Mouse (Mus musculus): ENCODE measurements around the gene Fut2. TPM values are rescaled to one million over a fixed set of nuclear protein-coding genes. Genes with fewer than 3 reads are reported as not detected.

Fut2 gene
- polyA plus RNA-seq, 1 experiment from 2014 or later, result not detected

- peaks cover 16% of the 10 kb centered on the region for H3K4me1 ChIP-seq (ENCODE audit: insufficient read depth)
- H3K27ac ChIP-seq (ENCODE audit: low read depth), result 0 out of 2 replicates have a peak overlapping the region, but pooled peaks have one; percentile 60
- H3K4me2 ChIP-seq (ENCODE audit: low read depth, low read length), result no peak overlapping the region
- no peaks in the 10 kb centered on the region for H3K9me3 ChIP-seq (ENCODE audit: low read length)
- ATAC-seq, result 0 out of 2 replicates have a peak, but pooled peaks have one; percentile 20
- H3K9ac ChIP-seq (replicated peaks), result no peak overlapping the region
- TF ChIP-seq CTCF (IDR thresholded peaks at IDR 0.05; ENCODE audit: low read depth), result no peak
- 43% methylated on average over 8 of the region's 8 CpGs for WGBS (ENCODE audit: insufficient replicate concordance)
- no peak overlapping the region for H3K4me3 ChIP-seq (ENCODE audit: low read depth, low read length)
- no peaks in the 10 kb centered on the region for H3K27me3 ChIP-seq (ENCODE audit: insufficient read depth, low read length)
- no peak for DNase-seq
- H3K36me3 ChIP-seq (replicated peaks; ENCODE audit: insufficient read depth, low read length), result no peaks in the 10 kb centered on the region
These were observed 15.0 kb upstream of the Fut2 start for GRCm38 (mm10) chr7:45681046-45681736.

GRCm38 (mm10) chr7:45679966-45680621, 13.9 kb upstream of the Fut2 start:
- 76% methylated on average over 14 of the region's 14 CpGs for WGBS (ENCODE audit: insufficient replicate concordance)
- no peaks in the 10 kb centered on the region for H3K36me3 ChIP-seq (replicated peaks; ENCODE audit: insufficient read depth, low read length)
- no peaks in the 10 kb centered on the region for H3K27me3 ChIP-seq (ENCODE audit: insufficient read depth, low read length)
- H3K4me1 ChIP-seq (ENCODE audit: insufficient read depth), result peaks cover 16% of the 10 kb centered on the region
- DNase-seq, result no peak
- H3K9me3 ChIP-seq (ENCODE audit: low read length), result no peaks in the 10 kb centered on the region
- peak overlapping the region; percentile 60 for H3K27ac ChIP-seq (ENCODE audit: low read depth)
- no peak overlapping the region for H3K4me3 ChIP-seq (ENCODE audit: low read depth, low read length)
- TF ChIP-seq EP300 (IDR thresholded peaks at IDR 0.05; ENCODE audit: low read depth), result peak; percentile 72
- no peak for TF ChIP-seq CTCF (IDR thresholded peaks at IDR 0.05; ENCODE audit: low read depth)
- peak; percentile 73 for ATAC-seq
- H3K9ac ChIP-seq (replicated peaks), result no peak overlapping the region
- no peak overlapping the region for H3K4me2 ChIP-seq (ENCODE audit: low read depth, low read length)

GRCm38 (mm10) chr7:45678513-45678912, 12.3 kb upstream of the Fut2 start:
- Histone ChIP-seq H3K27me3 (ENCODE audit: insufficient read depth, low read length) (no peaks in the 10 kb centered on the region), H3K27ac (ENCODE audit: low read depth) (no peak overlapping the region), H3K4me1 (ENCODE audit: insufficient read depth) (peaks cover 16% of the 10 kb centered on the region), H3K9me3 (ENCODE audit: low read length) (no peaks in the 10 kb centered on the region), H3K9ac (replicated peaks) (no peak overlapping the region), H3K4me2 (ENCODE audit: low read depth, low read length) (no peak overlapping the region), H3K36me3 (replicated peaks; ENCODE audit: insufficient read depth, low read length) (no peaks in the 10 kb centered on the region), H3K4me3 (ENCODE audit: low read depth, low read length) (no peak overlapping the region)
- WGBS (ENCODE audit: insufficient replicate concordance), result 84% methylated on average over 14 of the region's 14 CpGs
- TF ChIP-seq EP300 (IDR thresholded peaks at IDR 0.05; ENCODE audit: low read depth) (no peak), CTCF (IDR thresholded peaks at IDR 0.05; ENCODE audit: low read depth) (no peak)
- DNase-seq (no peak), ATAC-seq (no peak)

GRCm38 (mm10) chr7:45677627-45678295, 11.6 kb upstream of the Fut2 start:
- Histone ChIP-seq H3K9ac (replicated peaks) (no peak overlapping the region), H3K4me3 (ENCODE audit: low read depth, low read length) (no peak overlapping the region), H3K9me3 (ENCODE audit: low read length) (no peaks in the 10 kb centered on the region), H3K4me2 (ENCODE audit: low read depth, low read length) (no peak overlapping the region), H3K27me3 (ENCODE audit: insufficient read depth, low read length) (no peaks in the 10 kb centered on the region), H3K36me3 (replicated peaks; ENCODE audit: insufficient read depth, low read length) (no peaks in the 10 kb centered on the region), H3K27ac (ENCODE audit: low read depth) (no peak overlapping the region), H3K4me1 (ENCODE audit: insufficient read depth) (peaks cover 16% of the 10 kb centered on the region)
- TF ChIP-seq CTCF (IDR thresholded peaks at IDR 0.05; ENCODE audit: low read depth), result no peak
- no peak for TF ChIP-seq EP300 (IDR thresholded peaks at IDR 0.05; ENCODE audit: low read depth)
- ATAC-seq (no peak), DNase-seq (no peak)
- 65% methylated on average over 7 of the region's 7 CpGs for WGBS (ENCODE audit: insufficient replicate concordance)

- Histone ChIP-seq H3K27ac (ENCODE audit: low read depth) (no peak overlapping the region), H3K36me3 (replicated peaks; ENCODE audit: insufficient read depth, low read length) (no peaks in the 10 kb centered on the region), H3K4me3 (ENCODE audit: low read depth, low read length) (no peak overlapping the region), H3K9me3 (ENCODE audit: low read length) (no peaks in the 10 kb centered on the region), H3K4me1 (ENCODE audit: insufficient read depth) (0 out of 2 replicates have a peak, but pooled peaks cover 3% of the 10 kb centered on the region), H3K9ac (replicated peaks) (no peak overlapping the region), H3K27me3 (ENCODE audit: insufficient read depth, low read length) (no peaks in the 10 kb centered on the region), H3K4me2 (ENCODE audit: low read depth, low read length) (no peak overlapping the region)
- TF ChIP-seq EP300 (IDR thresholded peaks at IDR 0.05; ENCODE audit: low read depth) (no peak), CTCF (IDR thresholded peaks at IDR 0.05; ENCODE audit: low read depth) (peak; percentile 48)
- 92% methylated on average over 9 of the region's 9 CpGs for WGBS (ENCODE audit: insufficient replicate concordance)
- ATAC-seq (no peak), DNase-seq (no peak)
These were observed 2.7 kb upstream of the Fut2 start for GRCm38 (mm10) chr7:45668921-45669320.

- no peak for TF ChIP-seq EP300 (IDR thresholded peaks at IDR 0.05; ENCODE audit: low read depth)
- DNase-seq, result no peak
- Histone ChIP-seq H3K36me3 (replicated peaks; ENCODE audit: insufficient read depth, low read length) (no peaks in the 10 kb centered on the region), H3K9me3 (ENCODE audit: low read length) (no peaks in the 10 kb centered on the region), H3K4me3 (ENCODE audit: low read depth, low read length) (no peak overlapping the region), H3K27ac (ENCODE audit: low read depth) (no peak overlapping the region), H3K4me1 (ENCODE audit: insufficient read depth) (0 out of 2 replicates have a peak, but pooled peaks cover 3% of the 10 kb centered on the region), H3K4me2 (ENCODE audit: low read depth, low read length) (no peak overlapping the region), H3K9ac (replicated peaks) (no peak overlapping the region), H3K27me3 (ENCODE audit: insufficient read depth, low read length) (no peaks in the 10 kb centered on the region)
- no peak for ATAC-seq
- 88% methylated on average over 14 of the region's 14 CpGs for WGBS (ENCODE audit: insufficient replicate concordance)
These were observed 1.6 kb upstream of the Fut2 start for GRCm38 (mm10) chr7:45667761-45668160.

Data from liver, postnatal 0 days (tissue).